Mouse (Mus musculus): Measurements from ENCODE around the gene Ift57.

The Ift57 gene

DNA sequence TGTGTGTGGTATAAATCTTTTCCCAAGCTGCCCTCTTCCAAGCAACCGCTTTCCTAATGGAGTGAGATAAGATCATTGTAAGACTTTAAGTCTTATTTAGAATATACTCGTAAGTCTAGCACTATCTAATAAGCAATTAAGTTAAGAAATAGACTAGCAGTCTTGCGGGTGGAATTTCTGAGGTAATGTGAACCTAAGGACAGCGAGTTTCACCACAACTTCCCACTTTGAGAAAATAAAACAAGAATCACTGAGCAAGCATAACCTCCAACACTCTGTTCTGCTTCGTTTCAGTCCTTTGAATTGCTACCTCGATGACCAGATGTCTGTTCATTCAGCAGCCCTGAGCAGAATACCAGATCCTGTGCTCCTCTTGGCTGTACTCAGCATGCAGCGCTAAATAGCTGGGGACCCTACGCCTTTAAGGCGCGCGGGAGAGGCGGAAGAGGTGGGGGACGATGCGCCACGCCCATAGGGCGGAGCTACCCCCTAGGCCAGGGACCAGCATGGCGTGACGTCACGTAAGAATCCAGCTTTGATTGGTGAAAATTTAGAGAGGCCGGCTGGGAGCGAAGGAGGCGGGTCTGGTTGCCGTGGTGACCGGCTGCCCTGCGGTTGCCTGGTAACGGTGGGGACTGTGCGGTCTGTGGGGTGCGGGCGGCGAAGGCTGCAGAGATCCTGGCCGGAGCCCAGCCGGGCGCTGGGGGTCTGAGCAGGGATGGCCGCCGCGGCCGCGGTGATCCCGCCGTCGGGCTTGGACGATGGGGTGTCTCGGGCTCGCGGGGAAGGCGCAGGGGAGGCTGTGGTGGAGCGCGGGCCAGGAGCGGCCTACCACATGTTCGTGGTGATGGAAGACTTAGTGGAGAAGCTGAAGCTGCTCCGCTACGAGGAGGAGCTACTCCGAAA, at the start of gene Ift57:
Gene Ift57 (plus strand): TSS at position 614 of the 906 bp plus-strand sequence.
- DNase-seq (ENCODE audit: low read depth, low spot score): peak; percentile 96

DNA sequence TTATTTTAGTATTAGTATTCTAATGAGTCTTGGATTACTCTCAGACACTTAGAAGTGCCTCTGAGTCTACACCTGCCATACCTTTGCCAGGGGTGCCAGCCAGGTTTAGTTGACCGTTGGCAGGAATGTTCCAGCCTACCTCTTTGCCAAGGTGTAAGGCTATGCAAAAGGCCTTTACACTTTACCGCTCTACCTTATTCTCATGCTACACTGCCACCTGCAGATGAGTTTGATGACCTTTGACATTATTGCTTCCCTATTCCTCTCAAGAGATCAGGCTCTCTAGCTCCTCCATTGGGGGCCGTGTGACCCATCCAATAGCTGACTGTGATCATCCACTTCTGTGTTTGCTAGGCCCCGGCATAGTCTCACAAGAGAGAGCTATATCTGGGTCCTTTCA, 41.9 kb upstream of the Ift57 start:
- no peak for DNase-seq (ENCODE audit: low read depth, low spot score)

- DNase-seq (ENCODE audit: low read depth, low spot score): no peak
Observed at GRCm38 (mm10) chr16:49658029-49658428, 41.0 kb upstream of the Ift57 start.

- DNase-seq (ENCODE audit: low read depth, low spot score): no peak
Observed at GRCm38 (mm10) chr16:49659131-49659530, 39.9 kb upstream of the Ift57 start.

- DNase-seq (ENCODE audit: low read depth, low spot score): no peak
Observed at GRCm38 (mm10) chr16:49660111-49660510, 38.9 kb upstream of the Ift57 start.

DNA sequence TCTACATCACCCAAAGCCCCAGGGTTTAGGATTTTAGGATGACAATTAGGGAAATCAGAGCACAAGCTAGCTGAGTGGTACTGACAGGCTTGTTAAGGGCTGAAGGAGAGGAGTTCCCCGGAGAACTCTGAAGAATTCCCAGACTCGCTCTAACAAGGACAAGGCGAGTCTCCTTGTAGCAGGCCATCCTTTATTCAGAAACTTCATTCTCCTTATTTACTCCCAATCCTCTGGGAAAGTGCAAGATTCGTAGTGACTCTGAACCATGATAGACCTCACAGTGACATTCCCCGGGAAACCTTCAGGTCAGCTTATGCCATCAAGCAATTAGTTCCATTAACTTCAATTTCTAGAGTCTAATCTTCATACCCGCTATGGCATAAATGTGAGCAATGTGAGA, 36.8 kb upstream of the Ift57 start:
- DNase-seq (ENCODE audit: low read depth, low spot score): no peak

GRCm38 (mm10) chr16:49664677-49665076, 34.4 kb upstream of the Ift57 start:
- DNase-seq (ENCODE audit: low read depth, low spot score): no peak

DNA sequence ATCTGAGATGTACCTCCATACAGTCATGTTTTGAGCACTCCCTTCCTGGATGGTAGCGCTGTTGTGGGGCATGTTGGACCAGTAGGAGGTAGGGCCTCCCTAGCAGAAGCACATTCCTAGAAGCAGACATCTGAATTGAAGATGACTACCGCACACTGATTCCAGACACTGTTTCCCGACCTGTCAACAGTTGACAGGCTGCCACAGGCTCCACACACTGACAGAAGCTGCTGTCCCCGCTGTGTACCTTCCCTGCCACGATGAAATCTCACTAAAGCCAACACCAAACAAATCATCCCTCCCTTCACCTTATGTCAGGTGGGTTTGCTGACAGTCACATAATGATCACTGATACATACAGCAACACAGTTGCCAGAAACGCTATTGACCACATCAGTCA, 19.4 kb upstream of the Ift57 start:
- no peak for DNase-seq (ENCODE audit: low read depth, low spot score)

DNA sequence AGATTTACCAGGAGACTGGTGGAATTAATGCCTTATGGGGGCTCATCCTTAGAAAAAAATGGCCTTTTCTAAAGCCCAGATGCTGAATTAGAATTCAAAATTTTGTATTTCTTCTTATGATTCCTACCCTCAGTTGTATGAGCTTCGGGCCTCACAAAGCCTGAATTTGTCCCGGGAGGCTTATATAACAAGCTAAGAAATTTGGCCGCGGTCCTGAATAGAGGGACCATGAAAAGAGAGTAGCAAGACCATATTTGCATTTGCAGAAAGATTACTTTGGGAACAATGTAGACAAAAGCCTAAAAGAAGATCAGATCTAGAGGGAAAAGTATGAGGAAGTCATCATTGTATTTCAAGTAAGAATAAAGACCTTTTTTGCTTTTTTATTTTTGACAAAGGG, 14.1 kb upstream of the Ift57 start:
- DNase-seq (ENCODE audit: low read depth, low spot score): no peak

GRCm38 (mm10) chr16:49699821-49700220, 788 bp downstream of the Ift57 start:
- no peak for DNase-seq (ENCODE audit: low read depth, low spot score)

DNA sequence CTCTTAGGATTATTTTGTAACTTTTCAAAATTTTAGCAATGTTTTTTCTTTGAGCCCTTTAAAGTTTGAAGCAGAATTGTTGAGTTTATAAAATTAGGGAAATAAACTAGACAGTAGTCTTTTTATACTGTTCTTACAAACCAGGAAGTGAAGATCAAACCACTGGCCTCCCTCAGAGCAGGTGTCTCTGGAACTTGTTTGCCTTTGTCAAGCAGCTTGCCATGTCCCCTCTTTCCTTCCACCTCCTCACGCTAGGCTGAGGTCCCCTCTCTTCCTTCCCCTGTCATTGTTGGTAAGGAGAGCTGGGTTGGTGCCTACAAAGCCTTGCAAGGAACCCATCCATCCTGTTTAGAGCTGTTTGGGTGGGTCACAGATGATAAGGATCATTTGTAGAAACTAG, 9.0 kb downstream of the Ift57 start:
- no peak for DNase-seq (ENCODE audit: low read depth, low spot score)

- no peak for DNase-seq (ENCODE audit: low read depth, low spot score)
Observed at GRCm38 (mm10) chr16:49710188-49710587, 11.2 kb downstream of the Ift57 start.

- DNase-seq (ENCODE audit: low read depth, low spot score): no peak
Observed at GRCm38 (mm10) chr16:49713302-49713701, 14.3 kb downstream of the Ift57 start.

DNA sequence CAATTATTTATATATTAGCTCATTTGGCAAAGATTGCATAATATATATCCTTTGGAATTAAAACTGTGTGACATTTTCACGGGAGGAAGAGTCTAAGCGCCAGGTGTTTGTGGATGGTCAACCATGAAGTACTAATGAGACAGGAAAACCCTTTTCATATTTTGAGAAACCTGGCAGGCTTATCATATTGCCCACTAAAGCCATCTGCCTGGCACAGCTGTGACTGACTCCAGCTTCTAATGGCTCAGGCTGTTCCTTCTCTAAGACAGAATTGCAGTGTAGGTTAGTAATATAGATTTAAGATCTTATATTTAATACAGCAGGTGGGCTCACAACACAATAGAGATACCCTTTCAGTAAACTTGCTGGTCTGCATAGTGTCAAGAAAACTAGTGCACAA, 21.6 kb downstream of the Ift57 start:
- DNase-seq (ENCODE audit: low read depth, low spot score): no peak

- DNase-seq (ENCODE audit: low read depth, low spot score): no peak
Observed at GRCm38 (mm10) chr16:49721678-49722077, 22.6 kb downstream of the Ift57 start.

DNA sequence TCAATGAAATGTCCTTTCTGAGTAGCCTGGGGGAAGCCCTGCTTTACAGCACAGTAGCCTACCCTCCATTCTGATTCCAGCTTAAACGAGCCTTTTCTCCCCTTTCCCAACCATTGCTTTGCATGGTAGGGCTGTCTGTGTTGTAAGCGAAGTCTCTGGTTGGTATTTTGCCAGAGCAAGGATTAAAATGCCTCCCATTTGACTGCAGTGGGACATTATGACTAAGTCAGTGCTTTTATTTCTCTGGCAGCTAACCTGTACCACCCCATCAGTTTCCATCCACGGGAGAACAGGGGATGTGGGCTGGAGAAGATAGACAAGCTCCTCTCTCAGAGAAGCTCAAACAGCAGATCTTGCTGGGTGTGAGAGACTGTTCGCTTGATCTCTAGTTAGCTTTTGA, 24.2 kb downstream of the Ift57 start:
- DNase-seq (ENCODE audit: low read depth, low spot score): no peak

GRCm38 (mm10) chr16:49724232-49724631, 25.2 kb downstream of the Ift57 start:
- DNase-seq (ENCODE audit: low read depth, low spot score): no peak

DNA sequence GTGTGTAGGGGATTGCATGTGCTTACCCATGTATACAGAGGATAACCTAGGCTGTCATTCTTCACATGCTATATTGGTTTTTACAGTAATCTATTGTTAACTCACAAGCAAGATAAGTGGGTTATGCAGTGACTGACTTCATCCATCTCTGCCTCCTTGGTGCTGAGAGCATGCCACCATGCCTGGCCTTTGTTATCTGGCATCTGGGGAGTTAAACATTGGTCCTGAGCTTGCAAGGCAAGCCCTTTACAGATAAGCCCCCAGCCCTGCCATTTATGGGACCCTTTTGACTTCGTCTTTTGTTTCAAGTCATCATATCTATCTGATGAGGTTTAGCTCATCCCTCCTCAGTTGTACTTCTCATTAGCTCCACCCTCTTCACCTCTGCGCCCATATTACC, 25.9 kb downstream of the Ift57 start:
- DNase-seq (ENCODE audit: low read depth, low spot score): no peak

DNA sequence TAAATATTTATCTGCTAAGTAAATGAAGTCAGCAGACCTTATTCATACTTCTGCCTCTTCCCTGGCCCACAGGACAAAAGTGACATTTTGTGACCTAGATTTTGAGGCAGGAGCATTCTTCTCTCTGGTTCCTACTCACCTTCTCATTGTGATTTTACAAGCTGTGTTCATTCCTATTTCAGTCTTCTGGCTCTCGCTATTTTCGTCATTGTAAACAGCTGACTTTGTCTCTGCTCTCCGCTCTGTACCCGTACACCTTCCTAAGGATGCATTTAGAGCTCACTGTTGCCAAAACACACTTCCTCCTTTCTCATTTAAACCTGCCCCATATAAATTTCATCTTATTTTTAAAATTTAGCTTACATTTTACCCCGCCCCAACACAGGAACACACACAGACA, 26.4 kb downstream of the Ift57 start:
- no peak for DNase-seq (ENCODE audit: low read depth, low spot score)

- DNase-seq (ENCODE audit: low read depth, low spot score): peak; percentile 55
Observed at GRCm38 (mm10) chr16:49726216-49726615, 27.2 kb downstream of the Ift57 start.

DNA sequence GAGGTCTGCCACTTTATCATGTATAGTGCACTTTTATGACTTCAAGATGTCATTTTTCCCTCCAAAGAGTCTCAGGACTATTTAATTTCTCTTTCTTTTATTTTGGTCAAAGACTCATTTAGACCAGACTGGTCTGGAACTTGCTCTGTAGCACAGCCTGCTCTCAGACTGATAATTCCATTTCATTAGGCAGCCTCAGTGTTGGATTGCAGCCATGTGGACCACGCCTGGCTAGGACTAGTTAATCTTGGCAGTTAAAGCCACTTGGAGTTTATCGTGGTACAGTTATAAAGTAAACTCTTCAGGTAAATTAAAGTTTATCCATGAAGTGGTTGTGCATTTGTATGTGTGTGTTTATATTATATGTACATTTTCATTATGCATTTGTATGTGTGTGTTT, 27.7 kb downstream of the Ift57 start:
- no peak for DNase-seq (ENCODE audit: low read depth, low spot score)

DNA sequence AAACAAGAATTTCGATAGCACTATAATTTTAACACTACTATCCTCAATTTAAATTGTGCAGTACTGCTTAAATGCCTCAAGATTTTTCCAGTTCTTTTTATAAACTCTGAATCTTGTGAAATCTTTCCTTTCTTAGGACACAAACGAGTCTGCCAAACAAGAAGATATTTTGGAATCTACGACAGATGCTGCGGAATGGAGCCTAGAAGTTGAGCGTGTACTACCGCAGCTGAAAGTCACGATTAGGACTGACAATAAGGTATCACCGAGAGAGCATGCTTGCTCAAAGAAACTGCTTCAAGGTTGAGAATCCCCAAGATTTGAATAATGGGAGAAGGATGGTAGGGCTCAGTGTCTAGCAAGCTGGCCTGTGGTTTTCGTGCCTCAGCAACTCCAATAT, 37.5 kb downstream of the Ift57 start:
- DNase-seq (ENCODE audit: low read depth, low spot score): no peak

- no peak for DNase-seq (ENCODE audit: low read depth, low spot score)
Observed at GRCm38 (mm10) chr16:49747360-49747759, 48.3 kb downstream of the Ift57 start.

GRCm38 (mm10) chr16:49752906-49753305, 53.9 kb downstream of the Ift57 start:
- no peak for DNase-seq (ENCODE audit: low read depth, low spot score)

All from ES-CJ7 (cell line).